Mouse (Mus musculus) heart, embryonic 15.5 days (tissue): ENCODE results near the gene Vgll4. TPM values are rescaled to one million over a fixed set of nuclear protein-coding genes. Genes with fewer than 3 reads are reported as not detected.

ENCODE experiments used
- ATAC-seq: fragments of 200-750 bp; cut with Nextera tagmentation; replicated peaks from 2 replicates; pipeline ENCODE4 v1.8.0; 2017; ENCODE audit warnings: low read depth, moderate TSS enrichment; ENCODE audit not compliant: insufficient number of reproducible peaks, insufficient read depth, low FRiP score
- H3K27ac ChIP-seq: fragments of 300-500 bp; sonication (generic); 2 replicates; pipeline ENCODE4 v1.5.1; 2015; ENCODE audit warnings: mild to moderate bottlenecking, inconsistent platforms
- H3K27me3 ChIP-seq: fragments of 300-500 bp; sonication (generic); 2 replicates; pipeline ENCODE4 v1.6.1; 2015; ENCODE audit warnings: inconsistent platforms
- H3K36me3 ChIP-seq: fragments of 300-500 bp; sonication (generic); 2 replicates; pipeline ENCODE4 v1.6.1; 2015; ENCODE audit warnings: mild to moderate bottlenecking, inconsistent platforms
- H3K4me1 ChIP-seq: fragments of 300-500 bp; sonication (generic); replicated peaks from 2 replicates; pipeline ENCODE4 v1.6.1; 2015; ENCODE audit warnings: inconsistent platforms
- H3K4me2 ChIP-seq: fragments of 300-500 bp; sonication (generic); 2 replicates; pipeline ENCODE4 v1.6.1; 2015; ENCODE audit warnings: inconsistent platforms, mild to moderate bottlenecking, moderate library complexity
- H3K4me3 ChIP-seq: fragments of 300-500 bp; sonication (generic); 2 replicates; pipeline ENCODE4 v1.5.1; 2015; ENCODE audit warnings: mild to moderate bottlenecking, inconsistent platforms
- H3K9ac ChIP-seq: fragments of 300-500 bp; sonication (generic); 2 replicates; pipeline ENCODE4 v1.6.1; 2015; ENCODE audit warnings: mild to moderate bottlenecking, inconsistent platforms
- H3K9me3 ChIP-seq: fragments of 300-500 bp; sonication (generic); replicated peaks from 2 replicates; pipeline ENCODE4 v1.6.1; 2016; ENCODE audit warnings: inconsistent platforms
- WGBS: fragments of 180-500 bp; shearing (Covaris S2); methylation state at CpG from one replicate; pipeline ENCODE4 v1.1.7; 2015; ENCODE audit warnings: mixed read lengths; 5-methylcytosine and 5-hydroxymethylcytosine counted together
- polyA plus RNA-seq: library from polyadenylated mRNA; unstranded; fragments of >200 nt; fragmentation: Nextera tagmentation; extraction: Ambion mirVana; gene quantifications from 2 replicates; pipeline ENCODE4 v1.2.1, GENCODE M21; 2015

Gene Vgll4
- polyA plus RNA-seq, 1 experiment from 2014 or later = 65.4 TPM

- 33% methylated on average over 4 of the region's 4 CpGs for WGBS
- no peak for ATAC-seq
- Histone ChIP-seq H3K27me3 (no peaks in the 10 kb centered on the region), H3K9ac (no peak overlapping the region), H3K4me3 (no peak overlapping the region), H3K4me2 (no peak overlapping the region), H3K27ac (peak overlapping the region; percentile 93; the same call in 1 of the 2 replicates), H3K9me3 (no peaks in the 10 kb centered on the region), H3K4me1 (peaks cover 95% of the 10 kb centered on the region), H3K36me3 (peaks cover 6% of the 10 kb centered on the region; the same call in 1 of the 2 replicates)
Measured at GRCm38 (mm10) chr6:114880798-114881197, 89.0 kb downstream of the Vgll4 start.

DNA sequence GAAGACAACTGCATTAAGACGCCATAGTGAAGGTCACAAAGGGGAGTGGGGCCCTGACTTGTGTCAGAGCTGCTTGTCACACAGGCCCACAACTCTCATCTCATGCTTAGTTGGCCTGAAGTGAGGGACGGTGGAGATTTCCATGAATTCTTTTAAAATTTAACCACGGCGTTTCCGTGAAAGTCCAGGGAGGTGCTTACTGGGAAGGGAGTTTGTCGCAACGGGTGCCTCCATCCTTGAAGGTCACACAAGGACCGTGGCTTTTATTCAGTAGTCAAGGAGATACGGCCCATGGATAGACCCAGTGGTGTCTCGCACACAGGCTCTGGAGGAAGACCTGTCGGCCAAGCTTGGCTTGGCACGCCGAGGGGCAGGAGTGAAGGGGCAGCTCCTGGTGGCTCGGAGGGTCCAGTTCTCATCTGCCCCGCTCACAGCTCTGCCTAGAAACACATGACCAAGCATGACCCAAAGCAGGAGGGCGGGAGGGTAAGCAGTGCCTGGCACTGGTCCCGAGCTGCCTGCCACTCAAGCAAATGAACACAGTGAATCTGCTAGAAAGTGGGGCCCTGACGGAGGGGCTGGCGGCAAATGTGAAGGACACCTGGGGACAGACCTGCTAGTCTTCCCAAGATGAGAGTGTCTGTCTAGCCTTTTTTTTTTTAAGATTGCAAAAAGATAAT lies 90.8 kb downstream of the Vgll4 start:
- WGBS = 56% methylated on average over 19 of the region's 19 CpGs
- H3K27me3 ChIP-seq = no peaks in the 10 kb centered on the region
- no peak for ATAC-seq
- no peak overlapping the region for H3K4me2 ChIP-seq
- no peaks in the 10 kb centered on the region for H3K9me3 ChIP-seq
- 0 out of 2 replicates have a peak, but pooled peaks cover under 1% of the 10 kb centered on the region for H3K36me3 ChIP-seq
- peak overlapping the region; percentile 54 for H3K27ac ChIP-seq
- H3K9ac ChIP-seq = 0 out of 2 replicates have a peak overlapping the region, but pooled peaks have one; percentile 25
- H3K4me1 ChIP-seq = peaks cover 97% of the 10 kb centered on the region
- no peak overlapping the region for H3K4me3 ChIP-seq

DNA sequence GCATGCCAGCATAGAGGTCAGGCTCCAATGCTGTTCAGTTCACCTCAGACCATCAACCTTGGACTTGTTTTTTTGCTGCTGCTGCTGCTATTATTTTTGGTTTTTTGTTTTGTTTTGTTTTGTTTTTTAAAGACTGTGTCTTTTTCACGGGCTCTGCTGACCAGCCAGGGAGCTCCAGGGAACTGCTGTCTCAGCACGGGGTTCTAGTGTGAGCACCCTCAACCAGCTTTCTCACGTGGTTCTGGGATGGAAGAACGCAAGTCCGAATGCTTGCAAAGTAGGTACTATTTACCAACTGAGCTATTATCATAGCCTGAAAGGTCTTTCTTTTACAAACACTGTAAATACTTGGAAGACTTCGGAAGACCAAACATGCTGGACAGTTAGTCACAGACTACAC lies 93.2 kb downstream of the Vgll4 start:
- no peaks in the 10 kb centered on the region for H3K9me3 ChIP-seq
- H3K27ac ChIP-seq = peak overlapping the region; percentile 98
- no peak for ATAC-seq
- no peaks in the 10 kb centered on the region for H3K27me3 ChIP-seq
- WGBS = 78% methylated on average over 6 of the region's 6 CpGs
- no peak overlapping the region for H3K9ac ChIP-seq
- H3K36me3 ChIP-seq = 0 out of 2 replicates have a peak, but pooled peaks cover under 1% of the 10 kb centered on the region
- peaks cover 90% of the 10 kb centered on the region for H3K4me1 ChIP-seq
- no peak overlapping the region for H3K4me3 ChIP-seq
- no peak overlapping the region for H3K4me2 ChIP-seq

- H3K4me2 ChIP-seq = 0 out of 2 replicates have a peak overlapping the region, but pooled peaks have one; percentile 84
- H3K27me3 ChIP-seq = no peaks in the 10 kb centered on the region
- no peaks in the 10 kb centered on the region for H3K9me3 ChIP-seq
- H3K4me1 ChIP-seq = peaks cover 90% of the 10 kb centered on the region
- ATAC-seq = no peak
- WGBS = 30% methylated on average over 4 of the region's 4 CpGs
- peak overlapping the region; percentile 47; the same call in 1 of the 2 replicates for H3K9ac ChIP-seq
- H3K27ac ChIP-seq = peak overlapping the region; percentile 98
- peaks cover 5% of the 10 kb centered on the region; the same call in 1 of the 2 replicates for H3K36me3 ChIP-seq
- no peak overlapping the region for H3K4me3 ChIP-seq
Measured at GRCm38 (mm10) chr6:114876033-114876432, 93.8 kb downstream of the Vgll4 start.

- peak; percentile 80 for ATAC-seq
- Histone ChIP-seq H3K4me1 (peaks cover 90% of the 10 kb centered on the region), H3K4me3 (peak overlapping the region; percentile 52), H3K4me2 (peak overlapping the region; percentile 84), H3K27ac (peak overlapping the region; percentile 98), H3K9me3 (no peaks in the 10 kb centered on the region), H3K27me3 (no peaks in the 10 kb centered on the region), H3K9ac (peak overlapping the region; percentile 67), H3K36me3 (peaks cover 6% of the 10 kb centered on the region; the same call in 1 of the 2 replicates)
- WGBS = under 1% methylated on average over 18 of the region's 18 CpGs
Measured at GRCm38 (mm10) chr6:114875018-114875558, 94.7 kb downstream of the Vgll4 start.

DNA sequence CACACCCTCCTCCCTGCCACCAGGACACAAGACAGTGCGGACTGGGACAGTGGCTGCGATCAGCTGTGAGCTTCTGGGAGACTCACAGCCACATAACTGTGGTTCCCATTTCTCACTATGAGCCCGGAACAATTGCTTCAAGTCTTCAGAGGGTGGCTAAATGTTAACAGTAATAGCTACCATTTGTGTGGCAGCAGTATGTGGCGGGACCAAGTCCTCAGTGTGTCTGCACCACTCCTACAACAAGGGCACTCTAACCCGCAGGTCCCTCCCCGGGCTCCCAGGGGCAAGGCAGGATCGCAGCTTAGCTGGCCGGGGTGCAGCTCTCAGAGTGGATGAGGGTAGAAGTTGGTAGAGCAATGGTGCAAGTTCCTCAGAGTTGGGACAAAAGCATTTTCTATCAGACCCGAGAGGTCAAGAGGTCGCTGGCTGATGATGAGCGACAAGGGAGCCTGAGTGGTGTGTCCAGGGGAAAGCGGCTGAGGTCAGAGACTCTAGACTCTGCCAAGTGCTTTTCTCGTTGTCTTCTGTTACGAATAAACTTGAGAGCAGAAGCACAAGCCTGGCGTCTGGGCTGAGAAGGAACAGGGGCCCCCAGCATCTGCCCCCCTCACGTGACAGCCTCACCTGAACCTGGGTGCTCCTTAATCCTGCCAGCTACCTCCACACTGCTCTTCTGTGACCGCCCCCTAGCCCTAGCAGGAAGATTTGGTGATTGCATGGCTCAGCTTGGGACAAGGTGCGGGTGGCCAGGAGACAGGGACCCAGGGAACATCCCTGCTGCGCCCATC lies 95.5 kb downstream of the Vgll4 start:
- Histone ChIP-seq H3K27me3 (no peaks in the 10 kb centered on the region), H3K4me2 (peak overlapping the region; percentile 84), H3K4me3 (peak overlapping the region; percentile 52), H3K9me3 (no peaks in the 10 kb centered on the region), H3K9ac (peak overlapping the region; percentile 67), H3K4me1 (peaks cover 90% of the 10 kb centered on the region), H3K27ac (peak overlapping the region; percentile 98), H3K36me3 (peaks cover 6% of the 10 kb centered on the region; the same call in 1 of the 2 replicates)
- 9% methylated on average over 19 of the region's 19 CpGs for WGBS
- peak; percentile 6; the same call in 1 of the 2 replicates for ATAC-seq

- Histone ChIP-seq H3K4me2 (peak overlapping the region; percentile 84), H3K27ac (peak overlapping the region; percentile 98), H3K9me3 (no peaks in the 10 kb centered on the region), H3K4me3 (peak overlapping the region; percentile 52), H3K36me3 (peaks cover 6% of the 10 kb centered on the region; the same call in 1 of the 2 replicates), H3K27me3 (no peaks in the 10 kb centered on the region), H3K4me1 (peaks cover 90% of the 10 kb centered on the region), H3K9ac (peak overlapping the region; percentile 67)
- WGBS = 52% methylated on average over 3 of the region's 3 CpGs
- no peak for ATAC-seq
Measured at GRCm38 (mm10) chr6:114873808-114874137, 96.0 kb downstream of the Vgll4 start.

DNA sequence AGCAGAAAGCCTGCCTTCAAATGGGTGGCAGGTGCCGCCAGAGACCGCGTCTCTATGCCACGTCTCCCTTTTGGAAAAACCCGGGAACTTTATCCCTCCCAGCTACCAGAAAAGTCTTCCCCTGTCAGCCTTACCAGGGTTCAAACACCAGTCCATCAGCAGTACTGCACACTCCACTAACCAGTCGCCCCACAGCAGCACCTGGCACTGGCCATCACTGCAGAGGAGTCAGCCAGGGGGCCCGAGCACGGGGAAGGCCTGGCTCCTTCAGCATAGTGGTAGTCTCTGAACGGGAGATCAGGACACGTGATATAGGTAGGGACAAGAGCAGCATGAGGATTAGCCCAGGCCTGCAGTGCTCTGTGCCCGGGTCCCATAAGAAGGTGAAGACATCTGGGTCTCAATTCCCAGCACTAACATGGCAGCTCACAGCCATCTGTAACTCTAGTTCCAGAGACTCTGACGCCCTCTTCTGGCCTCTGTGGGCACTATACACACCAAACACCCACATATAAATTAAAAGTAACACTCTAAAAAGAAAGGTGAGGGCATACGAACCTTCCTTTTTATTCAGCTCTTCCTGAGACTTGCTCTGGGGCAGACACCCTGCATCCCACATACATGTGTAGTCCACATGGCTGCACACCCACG lies 98.7 kb downstream of the Vgll4 start:
- WGBS = 92% methylated on average over 14 of the region's 14 CpGs
- Histone ChIP-seq H3K9ac (no peak overlapping the region), H3K27ac (no peak overlapping the region; the same call in 1 of the 2 replicates), H3K4me1 (peaks cover 86% of the 10 kb centered on the region), H3K4me3 (no peak overlapping the region), H3K36me3 (peaks cover 6% of the 10 kb centered on the region; the same call in 1 of the 2 replicates), H3K27me3 (no peaks in the 10 kb centered on the region), H3K9me3 (no peaks in the 10 kb centered on the region), H3K4me2 (no peak overlapping the region)
- ATAC-seq = no peak

GRCm38 (mm10) chr6:114869501-114870076 lies 100.2 kb downstream of the Vgll4 start:
- no peaks in the 10 kb centered on the region for H3K9me3 ChIP-seq
- H3K27me3 ChIP-seq = no peaks in the 10 kb centered on the region
- no peak overlapping the region for H3K9ac ChIP-seq
- WGBS = 72% methylated on average over 6 of the region's 6 CpGs
- peaks cover 81% of the 10 kb centered on the region for H3K4me1 ChIP-seq
- peaks cover 6% of the 10 kb centered on the region; the same call in 1 of the 2 replicates for H3K36me3 ChIP-seq
- no peak overlapping the region for H3K4me3 ChIP-seq
- 0 out of 2 replicates have a peak overlapping the region, but pooled peaks have one; percentile 1 for H3K27ac ChIP-seq
- H3K4me2 ChIP-seq = no peak overlapping the region
- no peak for ATAC-seq

- Histone ChIP-seq H3K36me3 (peaks cover 8% of the 10 kb centered on the region; the same call in 1 of the 2 replicates), H3K4me2 (no peak overlapping the region), H3K4me1 (peaks cover 71% of the 10 kb centered on the region), H3K27ac (no peak overlapping the region), H3K27me3 (no peaks in the 10 kb centered on the region), H3K9me3 (no peaks in the 10 kb centered on the region), H3K4me3 (no peak overlapping the region), H3K9ac (no peak overlapping the region)
- 83% methylated on average over 7 of the region's 7 CpGs for WGBS
- ATAC-seq = no peak
Measured at GRCm38 (mm10) chr6:114868656-114869055, 101.1 kb downstream of the Vgll4 start.
